Mouse (Mus musculus) MEL (cell line): ENCODE measurements around the gene Zfp865. TPM values are rescaled to one million over a fixed set of nuclear protein-coding genes. Genes with fewer than 3 reads are reported as not detected.

Experiments
- DNase-seq: peaks from one replicate; pipeline ENCODE4 v3.0.0; 2011; ENCODE audit warnings: low read depth, low spot score
- H3K27ac ChIP-seq: 2 replicates; pipeline ENCODE4 v1.5.1; 2012; ENCODE audit warnings: low read depth, mild to moderate bottlenecking, control low read depth, low read length, moderate library complexity; ENCODE audit not compliant: control insufficient read depth
- H3K27me3 ChIP-seq, 2 experiments: fragments of 150-350 bp in 1 of 2; sonication (generic) in 1 of 2; 2 replicates each; pipeline ENCODE4 v1.6.1; 2012; ENCODE audit warnings: low read length in 2 of 2, mild to moderate bottlenecking in 2 of 2, improper control_type of control experiment in 1 of 2, moderate library complexity in 1 of 2; ENCODE audit not compliant: insufficient read depth in 2 of 2, control insufficient read depth in 1 of 2
- H3K36me3 ChIP-seq, 2 experiments: 2 replicates each; pipeline ENCODE4 v1.6.1; 2012 to 2014; ENCODE audit warnings: low read length in 2 of 2, improper control_type of control experiment in 1 of 2, inconsistent platforms in 1 of 2, mild to moderate bottlenecking in 1 of 2; ENCODE audit not compliant: insufficient read depth in 2 of 2, control insufficient read depth in 1 of 2
- H3K4me1 ChIP-seq, 2 experiments: fragments of 150-350 bp in 1 of 2; sonication (generic) in 1 of 2; 2 replicates each; pipeline ENCODE4 v1.6.1; 2012; ENCODE audit warnings: low read length in 2 of 2, improper control_type of control experiment in 1 of 2, mild to moderate bottlenecking in 1 of 2; ENCODE audit not compliant: insufficient read depth in 2 of 2, control insufficient read depth in 1 of 2
- H3K4me3 ChIP-seq, 2 experiments: fragments of 150-350 bp in 1 of 2; sonication (generic) in 1 of 2; 2 replicates each; pipeline ENCODE4 v1.5.1; 2012; ENCODE audit warnings: low read depth in 2 of 2, low read length in 2 of 2, mild to moderate bottlenecking in 2 of 2, moderate library complexity in 2 of 2, control low read depth in 1 of 2, improper control_type of control experiment in 1 of 2; ENCODE audit not compliant: control insufficient read depth in 1 of 2, insufficient read depth in 1 of 2
- H3K79me2 ChIP-seq: 2 replicates; pipeline ENCODE4 v1.6.1; 2012; ENCODE audit warnings: mild to moderate bottlenecking, low read length, moderate library complexity; ENCODE audit not compliant: control insufficient read depth, poor library complexity, insufficient read depth
- H3K9ac ChIP-seq: 2 replicates; pipeline ENCODE4 v1.6.1; 2012; ENCODE audit warnings: low read depth, mild to moderate bottlenecking, control low read depth, low read length, moderate library complexity; ENCODE audit not compliant: control insufficient read depth, poor library complexity, severe bottlenecking
- H3K9me3 ChIP-seq: fragments of 150-350 bp; sonication (generic); replicated peaks from 2 replicates; pipeline ENCODE4 v1.6.1; 2012; ENCODE audit warnings: mild to moderate bottlenecking, low read length, improper control_type of control experiment, moderate library complexity; ENCODE audit not compliant: insufficient read depth
- CHD2 ChIP-seq: IDR thresholded peaks from 2 replicates; pipeline ENCODE4 v1.6.1; 2011; ENCODE audit warnings: low read length, improper control_type of control experiment
- CTCF ChIP-seq, 3 experiments: IDR thresholded peaks in 2 of 3; conservative IDR thresholded peaks in 1 of 3; 2 replicates each; pipeline ENCODE4 v1.5.1; 2011 to 2012; ENCODE audit warnings: low read length in 3 of 3, low read depth in 2 of 3, mild to moderate bottlenecking in 2 of 3, improper control_type of control experiment in 1 of 3, inconsistent platforms in 1 of 3, mixed read lengths in 1 of 3, moderate library complexity in 1 of 3; ENCODE audit not compliant: control insufficient read depth in 1 of 3, insufficient read depth in 1 of 3, poor library complexity in 1 of 3, severe bottlenecking in 1 of 3
- E2F4 ChIP-seq: IDR thresholded peaks from 2 replicates; pipeline ENCODE4 v1.6.1; 2011; ENCODE audit warnings: low read depth, low read length, improper control_type of control experiment, borderline replicate concordance
- ELF1 ChIP-seq: IDR thresholded peaks from 2 replicates; pipeline ENCODE4 v1.6.1; 2014; ENCODE audit warnings: low read depth, mild to moderate bottlenecking, inconsistent platforms, low read length, improper control_type of control experiment, moderate library complexity
- ETS1 ChIP-seq: IDR thresholded peaks from 2 replicates; pipeline ENCODE4 v1.6.1; 2012; ENCODE audit warnings: low read depth, mild to moderate bottlenecking, inconsistent platforms, low read length, improper control_type of control experiment, moderate library complexity
- GABPA ChIP-seq: IDR thresholded peaks from 2 replicates; pipeline ENCODE4 v1.6.1; 2012; ENCODE audit warnings: low read depth, mild to moderate bottlenecking, inconsistent platforms, low read length, improper control_type of control experiment, moderate library complexity
- GATA1 ChIP-seq: IDR thresholded peaks from 2 replicates; pipeline ENCODE4 v1.6.1; 2011; ENCODE audit warnings: low read depth, low read length, improper control_type of control experiment
- HCFC1 ChIP-seq: IDR thresholded peaks from 2 replicates; pipeline ENCODE4 v1.6.1; 2012; ENCODE audit warnings: low read depth, mild to moderate bottlenecking, inconsistent platforms, low read length, improper control_type of control experiment, moderate library complexity
- JUND ChIP-seq: IDR thresholded peaks from 2 replicates; pipeline ENCODE4 v1.6.1; 2011; ENCODE audit warnings: low read depth, mild to moderate bottlenecking, improper control_type of control experiment, low read length
- KAT2A ChIP-seq: conservative IDR thresholded peaks from 2 replicates; pipeline ENCODE4 v1.6.1; 2012; ENCODE audit warnings: low read depth, low read length, improper control_type of control experiment, inconsistent platforms
- MAX ChIP-seq: IDR thresholded peaks from 2 replicates; pipeline ENCODE4 v1.6.1; 2011; ENCODE audit warnings: low read length, improper control_type of control experiment
- MAZ ChIP-seq: IDR thresholded peaks from 2 replicates; pipeline ENCODE4 v1.6.1; 2012; ENCODE audit warnings: low read depth, mild to moderate bottlenecking, inconsistent platforms, low read length, improper control_type of control experiment
- MXI1 ChIP-seq: IDR thresholded peaks from 2 replicates; pipeline ENCODE4 v1.6.1; 2011; ENCODE audit warnings: mild to moderate bottlenecking, low read depth, low read length, improper control_type of control experiment
- MYB ChIP-seq: IDR thresholded peaks from 2 replicates; pipeline ENCODE4 v1.6.1; 2011; ENCODE audit warnings: mild to moderate bottlenecking, low read depth, low read length, improper control_type of control experiment
- NELFE ChIP-seq: IDR thresholded peaks from 2 replicates; pipeline ENCODE4 v1.6.1; 2011; ENCODE audit warnings: low read depth, low read length, improper control_type of control experiment
- NRF1 ChIP-seq: IDR thresholded peaks from 2 replicates; pipeline ENCODE4 v1.6.1; 2014; ENCODE audit warnings: low read depth, mild to moderate bottlenecking, inconsistent platforms, low read length, improper control_type of control experiment, moderate library complexity; ENCODE audit not compliant: poor library complexity, insufficient read depth, severe bottlenecking
- POLR2A ChIP-seq, 2 experiments: IDR thresholded peaks; 2 replicates each; pipeline ENCODE4 v1.6.1; 2011 to 2012; ENCODE audit warnings: low read length in 2 of 2, mild to moderate bottlenecking in 2 of 2, control low read depth in 1 of 2, improper control_type of control experiment in 1 of 2, low read depth in 1 of 2, moderate library complexity in 1 of 2; ENCODE audit not compliant: control insufficient read depth in 1 of 2, insufficient read depth in 1 of 2, poor library complexity in 1 of 2
- POLR2AphosphoS2 ChIP-seq: IDR thresholded peaks from 2 replicates; pipeline ENCODE4 v1.6.1; 2011; ENCODE audit warnings: low read length, improper control_type of control experiment
- POLR2AphosphoS5 ChIP-seq: IDR thresholded peaks from 2 replicates; pipeline ENCODE4 v1.6.1; 2012; ENCODE audit warnings: low read depth, borderline replicate concordance, mild to moderate bottlenecking, inconsistent platforms, low read length, moderate library complexity, mixed read lengths
- RAD21 ChIP-seq: IDR thresholded peaks from 2 replicates; pipeline ENCODE4 v1.6.1; 2011; ENCODE audit warnings: mild to moderate bottlenecking, low read depth, low read length, improper control_type of control experiment
- RCOR1 ChIP-seq: IDR thresholded peaks from 2 replicates; pipeline ENCODE4 v1.6.1; 2012; ENCODE audit warnings: low read depth, mild to moderate bottlenecking, inconsistent platforms, low read length, improper control_type of control experiment
- SIN3A ChIP-seq: IDR thresholded peaks from 2 replicates; pipeline ENCODE4 v1.6.1; 2012; ENCODE audit warnings: low read length, improper control_type of control experiment, inconsistent platforms
- TAL1 ChIP-seq: IDR thresholded peaks from 2 replicates; pipeline ENCODE4 v1.6.1; 2012; ENCODE audit warnings: mild to moderate bottlenecking, inconsistent platforms, low read length, moderate library complexity, mixed read lengths
- TBP ChIP-seq: IDR thresholded peaks from 2 replicates; pipeline ENCODE4 v1.8.0; 2011; ENCODE audit warnings: low read depth, low read length, improper control_type of control experiment
- TCF12 ChIP-seq: IDR thresholded peaks from 2 replicates; pipeline ENCODE4 v1.6.1; 2014; ENCODE audit warnings: low read depth, mild to moderate bottlenecking, inconsistent platforms, low read length, improper control_type of control experiment, moderate library complexity
- USF1 ChIP-seq: IDR thresholded peaks from 2 replicates; pipeline ENCODE4 v1.6.1; 2014; ENCODE audit warnings: low read depth, mild to moderate bottlenecking, inconsistent platforms, low read length, improper control_type of control experiment, moderate library complexity
- USF2 ChIP-seq, 2 experiments: IDR thresholded peaks; 2 replicates each; pipeline ENCODE4 v1.6.1; 2011 to 2012; ENCODE audit warnings: improper control_type of control experiment in 2 of 2, low read length in 2 of 2, borderline replicate concordance in 1 of 2, inconsistent platforms in 1 of 2, low read depth in 1 of 2, mild to moderate bottlenecking in 1 of 2; ENCODE audit not compliant: insufficient read depth in 1 of 2
- ZC3H11A ChIP-seq: IDR thresholded peaks from 2 replicates; pipeline ENCODE4 v1.6.1; 2012; ENCODE audit warnings: low read depth, mild to moderate bottlenecking, inconsistent platforms, low read length, improper control_type of control experiment
- ZKSCAN1 ChIP-seq: IDR thresholded peaks from 2 replicates; pipeline ENCODE4 v1.6.1; 2012; ENCODE audit warnings: low read depth, mild to moderate bottlenecking, inconsistent platforms, low read length, improper control_type of control experiment, moderate library complexity
- ZMIZ1 ChIP-seq: IDR thresholded peaks from 2 replicates; pipeline ENCODE4 v1.6.1; 2012; ENCODE audit warnings: low read depth, mild to moderate bottlenecking, inconsistent platforms, low read length, improper control_type of control experiment, moderate library complexity
- polyA plus RNA-seq, 2 experiments: library from polyadenylated mRNA; stranded (reverse) in 1 of 2; unstranded in 1 of 2; fragments of >175 nt in 1 of 2; fragments of >200 nt in 1 of 2; gene quantifications; 2 replicates each; pipeline versions ENCODE4 v1.2.1 to v1.2.4; 2012; ENCODE audit warnings: low replicate concordance in 2 of 2, low read depth in 1 of 2; ENCODE audit not compliant: insufficient read length in 2 of 2, insufficient read depth in 1 of 2, missing spikeins in 1 of 2
- total RNA-seq: library from RNA; depleted of rRNA; stranded (reverse); fragments of 300-350 nt; gene quantifications from 2 replicates; pipeline ENCODE4 v1.2.3, GENCODE M21; 2012

Gene Zfp865
- total and polyA plus RNA-seq, 3 experiments: 12.2 to 34.6 TPM; not detected in 1

DNA sequence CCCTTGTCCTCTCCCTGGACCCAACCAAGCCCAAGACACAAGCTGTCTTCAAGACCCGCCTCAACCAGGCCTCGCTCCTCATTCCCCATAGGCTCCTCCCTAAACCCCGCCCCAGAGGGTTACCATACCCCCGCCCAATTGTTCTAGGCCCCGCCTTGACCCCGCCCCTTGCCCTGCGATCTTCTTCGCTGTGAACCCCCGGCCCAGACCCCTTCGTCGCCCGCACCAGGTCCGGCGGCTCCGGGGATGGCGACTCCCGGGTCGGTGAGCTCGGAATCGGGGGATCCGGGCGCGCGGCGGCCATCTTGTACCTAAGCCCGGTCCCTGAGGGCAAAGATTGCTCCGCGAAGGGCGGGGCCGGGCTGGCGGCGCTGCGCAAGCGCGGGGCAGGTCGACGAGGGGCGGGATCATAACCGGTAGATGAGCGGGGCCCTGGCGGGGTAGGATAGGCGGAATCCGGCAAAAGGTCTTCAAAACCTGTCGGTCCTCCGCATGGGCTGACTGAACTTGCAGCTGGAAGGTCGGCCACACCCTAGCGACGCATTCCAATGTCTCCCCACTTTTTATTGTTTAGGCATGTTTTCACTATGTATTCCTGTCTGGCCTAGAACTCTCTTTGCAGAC is 18.0 kb downstream of the Zfp865 start, which contains the start of gene Zfp784:
Zfp784 (minus strand) TSS at position 338 of the 624 bp plus-strand sequence.
- H3K27ac ChIP-seq: peak within 1 kb of the TSS; percentile 91
- no peaks in the 10 kb centered on the region; a peak in 2 of 4 replicates for H3K36me3 ChIP-seq
- no peaks in the 10 kb centered on the region for H3K27me3 ChIP-seq
- TF ChIP-seq ZC3H11A: no peak
- TF ChIP-seq CTCF (IDR thresholded peaks at IDR 0.05 in 2 of 3, conservative IDR thresholded peaks at IDR 0.05 in 1 of 3; ENCODE audit: control insufficient read depth in 1 of 3, insufficient read depth in 1 of 3, low read depth in 2 of 3, low read length in 3 of 3, poor library complexity in 1 of 3, severe bottlenecking in 1 of 3): no peak
- no peak for TF ChIP-seq RCOR1
- TF ChIP-seq TCF12: no peak; the same call in 1 of the 2 replicates
- TF ChIP-seq POLR2AphosphoS5: no peak
- peak; percentile 78; the same call in 1 of the 2 replicates for TF ChIP-seq MAZ
- no peak for TF ChIP-seq E2F4
- peak; percentile 62; the same call in 1 of the 2 replicates for TF ChIP-seq TBP
- TF ChIP-seq POLR2AphosphoS2: peak; percentile 39; the same call in 1 of the 2 replicates
- TF ChIP-seq MXI1: no peak; the same call in 1 of the 2 replicates
- no peak for TF ChIP-seq ELF1
- no peak for TF ChIP-seq MYB
- TF ChIP-seq GATA1: no peak
- 0 out of 2 replicates have a peak, but pooled peaks have one; percentile 4 for TF ChIP-seq USF1
- TF ChIP-seq KAT2A: peak; percentile 6; the same call in 1 of the 2 replicates
- peak; percentile 96 for TF ChIP-seq NRF1
- TF ChIP-seq ETS1: peak; percentile 9; the same call in 1 of the 2 replicates
- TF ChIP-seq GABPA: no peak
- no peak for TF ChIP-seq ZKSCAN1
- TF ChIP-seq TAL1: no peak
- TF ChIP-seq MAX: no peak
- no peak for TF ChIP-seq CHD2
- TF ChIP-seq ZMIZ1: peak; percentile 89; the same call in 1 of the 2 replicates
- TF ChIP-seq POLR2A (IDR thresholded peaks at IDR 0.05; ENCODE audit: control insufficient read depth in 1 of 2, insufficient read depth in 1 of 2, low read depth in 1 of 2, low read length in 2 of 2, poor library complexity in 1 of 2): peak; percentile 74 to 79
- no peak for TF ChIP-seq JUND
- peak; percentile 73; the same call in 1 of the 2 replicates for TF ChIP-seq HCFC1
- peak; percentile 74 for TF ChIP-seq NELFE
- no peak for TF ChIP-seq RAD21
- no peak for TF ChIP-seq USF2 (IDR thresholded peaks at IDR 0.05; ENCODE audit: borderline replicate concordance in 1 of 2, insufficient read depth in 1 of 2, low read depth in 1 of 2, low read length in 2 of 2)
- peak; percentile 58; the same call in 1 of the 2 replicates for TF ChIP-seq SIN3A
- peaks cover 0 to 5% of the 10 kb centered on the region in 2 experiments; a peak in 2 of 4 replicates for H3K4me1 ChIP-seq
- peak within 1 kb of the TSS; percentile 91 for H3K9ac ChIP-seq
- DNase-seq: peak; percentile 95
- H3K9me3 ChIP-seq: no peaks in the 10 kb centered on the region
- peak within 1 kb of the TSS; percentile 93 for H3K4me3 ChIP-seq
- H3K79me2 ChIP-seq: no peaks in the 10 kb centered on the region; the same call in 1 of the 2 replicates
